Mouse (Mus musculus): Measurements from ENCODE around the gene Snx20.

- TF ChIP-seq CTCF (IDR thresholded peaks at IDR 0.05; ENCODE audit: low read depth) (no peak), EP300 (IDR thresholded peaks at IDR 0.05; ENCODE audit: low read depth) (no peak)
These were observed 42.0 kb downstream of the Snx20 start for GRCm38 (mm10) chr8:88593947-88594346.

Data from heart, postnatal 0 days (tissue).